Mouse (Mus musculus): ENCODE measurements around the gene Slc2a4.

The Slc2a4 gene

GRCm38 (mm10) chr11:69948066-69948762 lies at the start of gene Slc2a4:
Gene Slc2a4 (minus strand): TSS chr11:69948188.
- peak; percentile 88 for DNase-seq (ENCODE audit: low read depth)

DNA sequence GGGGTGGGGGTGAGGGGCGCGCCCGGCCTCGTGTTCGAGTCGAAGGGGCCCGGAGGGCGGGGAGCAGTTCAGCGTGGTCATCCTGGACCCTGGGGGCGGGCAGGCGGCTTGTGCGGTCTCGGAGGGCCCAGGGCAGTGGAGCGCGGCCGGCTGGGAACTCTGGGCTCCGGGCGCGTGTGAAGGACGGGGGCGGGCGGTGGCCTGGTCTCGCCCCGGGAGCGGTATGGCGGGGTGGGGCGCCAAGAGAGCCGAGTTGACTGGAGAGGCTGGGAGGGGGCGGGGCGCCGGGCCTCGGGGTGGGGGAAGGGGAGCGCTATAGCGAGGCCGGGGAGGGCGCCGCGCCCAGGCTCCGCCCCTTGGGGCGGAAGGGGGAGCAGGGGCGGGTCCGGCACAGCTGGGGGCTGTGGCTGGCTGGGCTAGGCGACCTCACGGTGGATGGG lies 49.1 kb upstream of the Slc2a4 start:
- DNase-seq (ENCODE audit: low read depth), result peak; percentile 86

DNA sequence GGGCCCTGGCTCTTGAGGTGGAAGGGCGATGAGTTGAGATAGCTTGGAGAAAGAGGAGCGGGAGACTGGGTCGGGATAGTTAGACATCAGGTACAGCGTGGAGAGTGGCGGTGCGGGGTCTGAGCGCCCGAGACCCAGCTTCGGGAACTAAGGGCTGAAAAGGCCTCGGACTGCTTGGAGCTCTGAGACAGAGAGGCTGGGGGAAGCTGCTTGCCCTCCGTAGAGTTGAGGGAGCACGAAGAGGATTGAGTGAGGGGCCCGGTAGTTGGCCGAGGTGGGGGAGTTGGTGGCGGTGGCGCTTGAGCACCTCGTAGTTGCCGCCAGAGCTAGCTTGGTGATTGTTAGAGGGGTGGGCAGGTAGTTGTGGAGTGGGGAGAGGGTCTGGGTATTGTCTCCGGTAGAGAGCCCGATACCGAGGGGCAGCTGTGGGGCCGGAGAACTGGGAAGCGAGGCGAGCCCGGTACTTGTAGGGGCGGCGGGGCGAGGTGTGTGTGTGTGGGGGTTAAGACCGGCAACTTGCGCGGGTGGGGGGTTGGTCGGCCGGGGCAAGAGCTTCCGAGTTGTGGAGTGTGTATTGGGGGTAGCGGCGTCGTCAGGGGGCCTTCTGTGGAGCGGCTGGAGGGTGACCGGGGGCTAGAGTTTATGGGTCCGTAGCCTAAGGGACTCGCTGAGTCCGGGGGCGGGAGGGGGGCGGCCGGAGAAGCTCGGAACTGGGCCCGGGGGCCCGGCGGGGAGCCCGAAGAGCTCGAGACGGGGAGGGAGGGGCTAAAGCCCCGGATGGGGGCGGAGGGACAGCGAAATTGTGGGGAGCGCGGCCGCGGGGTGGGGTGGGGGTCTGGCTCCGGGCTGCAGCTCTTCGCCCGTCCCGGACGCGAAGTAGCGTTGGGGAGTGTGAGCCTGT lies 48.4 kb upstream of the Slc2a4 start:
- peak; percentile 76 for DNase-seq (ENCODE audit: low read depth)

DNA sequence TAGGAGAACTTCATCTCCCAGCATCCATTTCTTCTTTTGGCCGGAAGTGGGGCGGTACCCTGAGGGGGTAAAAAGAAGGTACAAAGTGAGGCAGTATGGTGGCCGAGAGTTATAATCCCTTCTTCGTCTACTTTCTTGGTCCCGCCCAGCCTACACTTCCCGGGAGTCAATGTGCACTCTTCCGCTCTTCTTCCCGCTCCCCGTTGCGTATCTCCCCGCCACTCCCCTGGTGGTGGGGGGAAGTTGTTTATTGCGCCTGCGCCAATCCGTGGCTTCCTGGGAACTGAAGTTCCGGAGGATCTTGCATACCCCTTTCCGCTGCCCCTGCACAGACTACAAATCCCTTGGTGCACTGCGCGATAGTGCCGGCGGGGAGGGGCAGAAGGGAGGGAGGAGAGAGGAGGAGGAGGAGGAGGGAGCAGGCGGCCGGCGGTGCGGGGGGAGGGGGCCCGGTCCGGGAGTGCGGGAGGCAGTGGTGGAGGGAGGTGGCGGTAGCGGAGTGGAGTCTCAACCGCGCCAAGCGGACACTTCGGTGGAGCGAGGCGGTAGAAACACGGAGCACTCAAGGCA lies 47.5 kb upstream of the Slc2a4 start, which contains the start of gene Phf23:
Gene Phf23, plus strand, starts transcription at position 387 of the 570 bp plus-strand sequence.
- DNase-seq (ENCODE audit: low read depth), result peak; percentile 98

DNA sequence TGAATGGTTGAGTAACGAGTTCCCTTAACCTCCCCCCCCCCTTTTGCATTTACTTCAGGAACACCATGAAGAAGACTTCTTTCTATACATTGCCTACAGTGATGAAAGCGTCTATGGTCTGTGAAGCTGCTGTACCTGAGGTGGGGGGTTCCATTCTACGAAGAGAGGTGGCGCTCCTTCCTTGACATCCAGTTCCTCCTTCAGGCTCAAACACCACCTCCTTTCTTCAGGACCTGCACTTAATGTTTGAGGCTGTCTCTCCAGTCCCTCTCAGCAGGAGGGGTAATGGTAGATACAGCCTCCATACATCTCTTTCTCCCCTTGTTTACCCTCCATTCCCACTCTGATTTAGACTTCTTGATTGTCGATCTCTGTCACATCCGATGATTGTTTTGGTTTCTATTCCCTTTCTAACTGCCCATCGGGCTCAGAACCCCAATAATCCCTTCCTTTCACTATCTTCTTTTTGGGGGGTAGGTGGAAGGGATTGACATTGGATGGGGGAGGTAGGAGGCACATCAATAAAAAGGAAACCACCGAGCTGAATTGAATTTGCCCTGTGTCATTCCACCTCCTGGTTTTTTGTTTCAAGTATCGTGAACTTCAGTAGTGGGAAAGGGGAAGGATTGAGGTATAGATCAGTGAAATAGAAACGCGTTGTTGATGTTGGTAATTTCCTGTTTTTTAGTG lies 46.6 kb upstream of the Slc2a4 start:
- no peak for DNase-seq (ENCODE audit: low read depth)

GRCm38 (mm10) chr11:69992932-69993331 lies 44.9 kb upstream of the Slc2a4 start:
- no peak for DNase-seq (ENCODE audit: low read depth)

- no peak for DNase-seq (ENCODE audit: low read depth)
These were observed 44.4 kb upstream of the Slc2a4 start for GRCm38 (mm10) chr11:69992396-69992795.

DNA sequence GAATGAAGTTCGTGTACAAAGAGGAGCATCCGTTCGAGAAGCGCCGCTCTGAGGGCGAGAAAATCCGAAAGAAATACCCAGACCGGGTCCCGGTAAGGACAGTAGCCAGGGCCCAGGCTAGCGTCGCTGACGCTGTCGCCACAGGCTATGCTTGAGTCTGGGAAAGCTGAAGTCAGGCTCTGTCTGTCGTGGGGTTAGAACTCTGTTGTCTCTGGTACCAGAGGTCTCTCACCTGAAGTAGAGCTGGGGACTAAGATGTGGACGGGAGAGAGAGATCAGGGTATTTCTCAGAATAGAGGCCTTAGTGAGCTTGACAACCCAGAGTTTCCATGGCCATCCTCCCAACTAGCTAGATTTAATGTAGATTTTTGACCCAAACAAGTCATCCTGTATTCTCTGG lies 43.7 kb upstream of the Slc2a4 start:
- no peak for DNase-seq (ENCODE audit: low read depth)

- peak; percentile 98 for DNase-seq (ENCODE audit: low read depth)
These were observed 43.1 kb upstream of the Slc2a4 start, which contains the start of gene Gabarap for GRCm38 (mm10) chr11:69990850-69991691. Gene Gabarap (plus strand): TSS chr11:69991143.

GRCm38 (mm10) chr11:69989949-69990348 lies 42.0 kb upstream of the Slc2a4 start:
- DNase-seq (ENCODE audit: low read depth), result no peak

- no peak for DNase-seq (ENCODE audit: low read depth)
These were observed 36.4 kb upstream of the Slc2a4 start for GRCm38 (mm10) chr11:69984431-69984830.

DNA sequence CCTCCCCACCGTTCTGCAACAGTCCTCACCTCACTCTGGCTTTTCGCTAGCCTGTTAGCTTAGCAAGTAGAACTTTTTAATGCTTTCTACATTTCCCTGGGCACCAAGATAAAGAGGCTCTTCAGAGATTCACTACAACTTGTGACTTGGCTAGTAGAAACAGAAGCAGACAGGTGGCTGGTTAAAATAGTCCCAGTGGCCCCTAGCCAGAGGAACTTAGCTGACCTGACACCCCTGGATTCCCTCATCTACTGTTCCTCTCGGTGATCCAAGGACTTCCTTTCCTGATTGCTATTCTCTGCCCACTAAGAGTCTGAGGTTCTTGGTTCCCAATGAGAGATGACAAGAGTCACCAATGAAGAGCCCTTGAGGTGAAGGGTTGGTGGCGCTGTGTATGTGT lies 35.4 kb upstream of the Slc2a4 start:
- no peak for DNase-seq (ENCODE audit: low read depth)

DNA sequence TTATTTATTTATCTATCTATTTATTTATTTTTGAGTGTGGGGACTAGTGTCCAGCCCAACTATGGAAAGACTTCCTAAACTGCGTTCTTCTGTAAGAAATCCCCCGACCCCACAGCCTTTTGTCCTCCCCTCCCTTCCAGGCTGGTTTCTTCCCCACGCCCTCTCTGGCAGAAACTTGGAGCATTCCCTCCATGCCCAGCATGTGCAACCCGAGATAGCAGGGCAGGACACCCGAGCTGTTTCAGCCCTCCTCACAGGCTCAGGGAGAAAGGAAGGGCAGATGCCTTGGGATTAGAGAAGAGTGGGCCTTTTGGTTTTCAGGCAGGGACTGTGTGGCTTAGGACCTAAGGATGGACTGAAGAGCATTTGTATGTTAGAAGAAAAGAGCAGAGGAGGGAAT lies 34.9 kb upstream of the Slc2a4 start:
- no peak for DNase-seq (ENCODE audit: low read depth)

DNA sequence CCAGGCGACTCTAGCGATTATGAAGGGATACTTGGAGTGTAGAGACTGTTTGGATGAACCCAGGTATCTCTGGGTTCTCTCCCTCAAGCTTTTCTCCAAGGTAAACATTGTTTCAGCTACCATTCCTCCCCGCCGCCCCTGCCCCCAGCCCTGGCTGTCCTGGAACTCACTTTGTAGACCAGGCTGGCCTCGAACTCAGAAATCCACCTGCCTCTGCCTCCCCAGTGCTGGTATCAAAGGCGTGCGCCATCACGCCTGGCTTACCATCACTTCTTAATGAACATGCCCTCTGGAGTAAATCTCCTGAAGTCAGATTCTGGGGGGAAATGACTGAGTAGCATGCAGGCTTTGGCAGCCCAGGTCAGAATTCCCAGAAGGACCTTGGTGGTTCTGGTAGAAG lies 34.2 kb upstream of the Slc2a4 start, which contains the start of gene Elp5:
Gene Elp5, minus strand, starts transcription at position 293 of the 400 bp plus-strand sequence.
- no peak for DNase-seq (ENCODE audit: low read depth)

GRCm38 (mm10) chr11:69981141-69981762 lies 33.3 kb upstream of the Slc2a4 start, which contains the start of gene Ctdnep1:
Gene Ctdnep1 (plus strand): TSS chr11:69981156.
- DNase-seq (ENCODE audit: low read depth), result no peak

DNA sequence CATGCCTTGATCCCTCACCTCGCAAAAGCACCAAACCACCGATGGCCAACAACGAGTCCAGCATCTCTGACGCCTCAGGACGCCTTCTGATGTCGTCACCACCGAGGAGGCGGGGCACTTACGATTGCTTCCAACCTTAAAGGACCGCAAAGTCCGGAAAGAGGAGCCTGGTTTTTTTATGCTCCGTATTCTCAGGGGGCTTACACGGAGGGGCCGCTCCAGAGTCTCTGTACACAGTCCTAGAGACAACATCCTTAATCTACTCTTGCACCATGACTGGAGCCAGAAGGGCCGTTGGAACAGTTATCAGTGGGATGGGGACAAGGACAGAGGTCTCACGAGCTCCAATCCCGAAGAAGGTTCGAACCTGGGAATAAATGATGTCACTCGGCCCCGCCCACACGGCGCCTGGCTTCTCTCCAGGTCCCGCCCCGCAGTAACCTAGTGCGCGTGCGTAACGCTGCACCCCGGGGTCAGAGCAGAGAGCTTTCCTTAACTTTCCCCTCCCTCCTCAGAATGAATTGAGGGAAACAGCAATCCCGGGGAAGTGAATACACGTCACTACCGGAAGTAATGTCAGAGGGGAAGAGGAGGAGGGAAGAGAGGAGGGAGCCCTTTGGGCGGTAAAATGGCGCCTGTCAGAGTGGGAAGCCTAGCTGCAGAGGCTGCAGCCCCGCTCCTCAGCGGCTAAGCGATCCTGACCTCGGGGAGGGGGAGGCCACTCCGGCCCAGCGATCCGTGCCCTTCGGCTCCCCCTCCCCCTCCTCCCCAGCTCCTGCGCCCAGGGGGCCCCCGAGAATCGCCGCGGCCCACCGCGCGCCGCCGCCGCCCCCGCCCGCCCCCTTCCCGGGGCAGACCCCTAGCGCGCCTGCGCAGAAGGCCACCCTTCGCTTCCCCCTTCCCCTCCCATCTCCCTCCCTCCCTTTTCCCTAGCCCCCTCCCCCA lies 32.5 kb upstream of the Slc2a4 start:
- peak; percentile 94 for DNase-seq (ENCODE audit: low read depth)

- DNase-seq (ENCODE audit: low read depth), result no peak
These were observed 31.8 kb upstream of the Slc2a4 start for GRCm38 (mm10) chr11:69979827-69980195.

DNA sequence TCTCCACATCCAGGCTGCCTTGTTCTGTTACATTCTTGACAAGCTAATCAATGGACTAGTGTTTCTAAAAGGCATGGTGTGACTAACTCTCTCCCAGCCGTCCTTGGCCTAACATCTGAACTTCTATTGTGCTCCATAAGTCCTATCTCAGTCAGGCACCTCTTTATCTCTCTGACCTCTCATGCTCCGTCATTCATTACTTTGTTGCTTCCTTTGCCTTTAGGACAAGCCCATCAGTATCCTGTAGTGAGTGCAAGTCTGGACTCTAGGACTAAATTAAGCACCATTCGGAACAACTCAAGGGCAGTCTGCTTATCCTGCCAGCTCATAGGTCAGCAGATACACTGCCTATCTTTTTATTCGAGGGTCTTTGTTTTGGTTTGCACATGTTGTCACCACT lies 28.3 kb upstream of the Slc2a4 start:
- DNase-seq (ENCODE audit: low read depth), result no peak

DNA sequence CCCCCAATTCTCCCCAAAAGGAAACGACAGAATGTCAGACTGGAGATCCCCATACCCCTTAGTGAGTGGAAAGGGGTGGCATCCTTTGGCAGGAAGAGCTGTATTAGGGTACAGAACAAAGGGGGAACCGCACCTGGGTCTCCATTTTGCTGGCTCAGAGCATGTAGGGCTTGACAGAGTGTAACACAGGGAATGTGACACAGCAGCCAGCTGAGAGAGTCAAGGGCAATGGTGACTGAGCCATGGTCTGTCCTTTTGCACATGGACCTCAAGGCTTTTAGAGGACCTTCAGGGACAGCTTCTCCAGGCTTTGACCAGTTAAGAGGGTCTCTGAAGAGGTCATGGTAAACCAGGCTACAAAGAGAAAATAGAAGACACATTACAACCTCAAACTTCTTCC lies 26.9 kb upstream of the Slc2a4 start:
- DNase-seq (ENCODE audit: low read depth), result no peak
